Mouse (Mus musculus) stomach, postnatal 0 days (tissue): ENCODE measurements around the gene Pspn.

Experiments
- CTCF ChIP-seq: IDR thresholded peaks from 2 replicates; pipeline ENCODE4 v1.5.1; 2016; ENCODE audit warnings: antibody characterized with exemption, low read depth, mild to moderate bottlenecking, moderate library complexity
- EP300 ChIP-seq: optimal IDR thresholded peaks from 2 replicates; pipeline ENCODE3; 2016; ENCODE audit warnings: antibody characterized with exemption

DNA sequence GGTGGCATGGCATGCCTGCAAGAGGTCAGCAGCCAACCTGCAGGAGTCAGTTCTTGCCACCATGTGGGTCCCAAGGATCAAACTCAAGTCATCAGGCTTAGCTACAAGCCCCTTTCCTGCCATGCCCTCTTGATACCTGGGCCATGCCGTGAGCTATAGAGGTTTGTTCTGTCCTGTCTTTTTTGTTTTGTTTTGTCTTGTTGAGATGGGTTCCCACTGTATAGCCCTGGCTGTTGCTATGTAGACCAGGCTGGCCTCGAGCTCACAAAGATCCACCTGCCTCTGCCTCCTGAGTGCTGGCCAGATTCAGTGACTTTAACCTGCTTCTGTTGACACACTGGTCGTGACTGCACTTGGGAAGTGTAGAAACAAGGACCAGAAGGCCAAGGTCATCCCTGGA lies 24.4 kb downstream of the Pspn start:
- TF ChIP-seq CTCF (no peak), EP300 (no peak)
